28 mouse cellular contexts compared by ENCODE assay signal in the genomic region with DNA sequence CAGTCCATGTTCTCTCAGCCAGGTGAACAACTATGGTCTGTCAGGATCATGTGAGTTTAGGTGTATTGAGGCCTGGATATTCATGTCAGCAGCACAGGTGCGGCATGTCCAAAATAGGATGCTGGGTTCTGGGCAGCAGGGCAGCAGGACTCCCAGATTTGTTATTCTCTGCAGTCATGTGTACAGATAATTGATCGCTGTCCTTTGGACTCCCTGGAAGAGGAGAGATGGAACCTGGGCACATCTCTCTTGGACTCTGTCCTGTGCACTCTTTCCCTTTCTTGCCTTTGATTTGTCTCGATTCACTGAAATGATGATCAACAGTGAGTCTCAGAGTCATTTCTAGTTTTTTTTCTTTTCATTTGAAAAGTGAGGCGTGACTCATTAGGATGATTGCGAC. TPM values are rescaled to one million over a fixed set of nuclear protein-coding genes. Genes with fewer than 3 reads are reported as not detected.
A peak's percentile ranks its signal among the peaks of the same experiment; 100 is the strongest.
DNase-seq lines count a peak whose midpoint lies in the region; ATAC-seq and TF ChIP-seq lines count a peak whose summit lies in the region.
"Had no signal": no experiment of that assay in that cellular context is flagged by ENCODE, and none has a peak within 500 bp of the region (broad histone marks: within the 10 kb centered on the region; RNA-seq: fewer than 3 reads in every experiment).

No protein-coding gene starts in this region.

- H3K4me3 ChIP-seq in kidney, adult 2 months (ENCODE audit: insufficient read depth, low read depth, low read length), result no peak overlapping the region
- peak overlapping the region; percentile 50 for H3K4me3 ChIP-seq in liver, adult 2 months (ENCODE audit: insufficient read depth, low read depth, low read length)
- no peak overlapping the region for H3K4me3 ChIP-seq in liver, embryonic 11.5 days (ENCODE audit: low read depth, low read length)
- no peak overlapping the region for H3K4me3 ChIP-seq in liver, postnatal 0 days (ENCODE audit: low read depth, low read length)

- peak overlapping the region; percentile 55 for H3K9ac ChIP-seq in liver, adult 2 months (ENCODE audit: low read depth, low read length)
- H3K9ac ChIP-seq in liver, embryonic 11.5 days (ENCODE audit: low read depth, low read length), result no peak overlapping the region
- H3K9ac ChIP-seq in liver, postnatal 0 days (replicated peaks), result no peak overlapping the region

- no peaks in the 10 kb centered on the region for H3K27me3 ChIP-seq in kidney, adult 2 months (replicated peaks; ENCODE audit: control insufficient read depth, insufficient read depth, low read length)
- no peaks in the 10 kb centered on the region for H3K27me3 ChIP-seq in liver, adult 2 months (ENCODE audit: control insufficient read depth, insufficient read depth, low read length)
- H3K27me3 ChIP-seq in liver, embryonic 11.5 days (replicated peaks; ENCODE audit: control insufficient read depth, insufficient read depth, low read length), result no peaks in the 10 kb centered on the region
- H3K27me3 ChIP-seq in liver, postnatal 0 days (ENCODE audit: insufficient read depth, low read length), result no peaks in the 10 kb centered on the region
- H3K27me3 ChIP-seq: Patski had no signal

- H3K36me3 ChIP-seq in kidney, adult 2 months (ENCODE audit: control insufficient read depth, insufficient read depth, low read length), result no peaks in the 10 kb centered on the region
- H3K36me3 ChIP-seq in liver, adult 2 months (ENCODE audit: control insufficient read depth, insufficient read depth, low read length), result peaks cover 16% of the 10 kb centered on the region; the same call in 1 of the 2 replicates
- H3K36me3 ChIP-seq in liver, embryonic 11.5 days (ENCODE audit: control insufficient read depth, insufficient read depth, low read length), result no peaks in the 10 kb centered on the region
- no peaks in the 10 kb centered on the region for H3K36me3 ChIP-seq in liver, postnatal 0 days (replicated peaks; ENCODE audit: insufficient read depth, low read length)
- H3K36me3 ChIP-seq: G1E had no signal

- TF ChIP-seq CTCF in kidney, adult 2 months (conservative IDR thresholded peaks at IDR 0.05; ENCODE audit: insufficient read depth, insufficient read length, low read depth, low read length), result no peak
- TF ChIP-seq CTCF in liver, adult 2 months (IDR thresholded peaks at IDR 0.05; ENCODE audit: low read depth, low read length), result no peak
- TF ChIP-seq CTCF in liver, postnatal 0 days (IDR thresholded peaks at IDR 0.05; ENCODE audit: low read depth), result no peak

- peak; percentile 41 for DNase-seq in kidney, adult 2 months
- no peak for DNase-seq in kidney, postnatal 10 days
- DNase-seq in kidney, adult 9 months, result peak; percentile 40
- DNase-seq in kidney, adult 18-20 months, result no peak
- peak; percentile 98 for DNase-seq in liver, adult 2 months (ENCODE audit: extremely low read depth, low read depth, low spot score)
- no peak for DNase-seq in liver, embryonic 11.5 days (ENCODE audit: low spot score)
- no peak for DNase-seq in liver, postnatal 0 days
- DNase-seq in liver, result no peak
- DNase-seq: adrenal gland, adult 2 months; adrenal gland, adult 8-10 months; adrenal gland, postnatal 10 days; adrenal gland, postnatal 14 days; adrenal gland, postnatal 25 days; adrenal gland, postnatal 36 days; B cell, adult 2 months; cerebellum, adult 11 months; cerebellum, adult 11-12 months had no signal

- no peaks in the 10 kb centered on the region for H3K9me3 ChIP-seq in liver, embryonic 11.5 days (ENCODE audit: control insufficient read depth, low read length)
- H3K9me3 ChIP-seq in liver, postnatal 0 days (ENCODE audit: low read length), result no peaks in the 10 kb centered on the region
- H3K9me3 ChIP-seq: G1E had no signal

- no peak for ATAC-seq in liver, embryonic 11.5 days (replicated peaks; ENCODE audit: low FRiP score)
- ATAC-seq in liver, postnatal 0 days, result 0 out of 2 replicates have a peak, but pooled peaks have one; percentile 32
- ATAC-seq: activated CD4-positive, CD25-positive, alpha-beta regulatory T cell, adult 4 months; CD4-positive, CD25-positive, alpha-beta regulatory T cell, adult 4 months; Patski had no signal

- H3K79me2 ChIP-seq in liver, adult 2 months (ENCODE audit: control insufficient read depth, insufficient read depth, low read length), result peaks cover 10% of the 10 kb centered on the region; the same call in 1 of the 2 replicates

- no peaks in the 10 kb centered on the region for H3K4me1 ChIP-seq in kidney, adult 2 months (ENCODE audit: control insufficient read depth, insufficient read depth, low read length)
- H3K4me1 ChIP-seq in liver, adult 2 months (ENCODE audit: control insufficient read depth, insufficient read depth, low read length), result peaks cover 19% of the 10 kb centered on the region
- no peaks in the 10 kb centered on the region for H3K4me1 ChIP-seq in liver, embryonic 11.5 days (replicated peaks; ENCODE audit: control insufficient read depth, insufficient read depth, low read length)
- no peaks in the 10 kb centered on the region; the same call in 1 of the 2 replicates for H3K4me1 ChIP-seq in liver, postnatal 0 days (ENCODE audit: insufficient read depth)

- H3K27ac ChIP-seq in kidney, adult 2 months (ENCODE audit: insufficient read depth, low read depth, low read length), result no peak overlapping the region
- H3K27ac ChIP-seq in liver, adult 2 months (replicated peaks; ENCODE audit: insufficient read depth, low read depth, low read length), result peak overlapping the region; percentile 95
- no peak overlapping the region for H3K27ac ChIP-seq in liver, embryonic 11.5 days (ENCODE audit: low read depth, low read length)
- no peak overlapping the region; the same call in 1 of the 2 replicates for H3K27ac ChIP-seq in liver, postnatal 0 days (ENCODE audit: low read depth)

- no peak for TF ChIP-seq POLR2A in kidney, adult 2 months (IDR thresholded peaks at IDR 0.05; ENCODE audit: low read depth, low read length)
- TF ChIP-seq POLR2A in liver, adult 2 months (IDR thresholded peaks at IDR 0.05; ENCODE audit: extremely low read depth, insufficient read depth, low read length), result no peak

- 0 out of 2 replicates have a peak, but pooled peaks have one; percentile 14 for TF ChIP-seq EP300 in liver, postnatal 0 days (IDR thresholded peaks at IDR 0.05; ENCODE audit: low read depth)

- WGBS in kidney, adult 2 months, result 75% methylated on average over 5 of the region's 5 CpGs
- 14% methylated on average over 5 of the region's 5 CpGs for WGBS in liver, adult 2 months
- 83% methylated on average over 5 of the region's 5 CpGs for WGBS in liver, embryonic 11.5 days
- WGBS in liver, postnatal 0 days (ENCODE audit: insufficient replicate concordance), result 77% methylated on average over 5 of the region's 5 CpGs

- H3K4me2 ChIP-seq in liver, embryonic 11.5 days, result no peak overlapping the region
- no peak overlapping the region for H3K4me2 ChIP-seq in liver, postnatal 0 days (ENCODE audit: low read depth, low read length)

RNA-seq across cellular contexts. Expression of gene Cyp2d34, which starts 23.0 kb away (rescaled TPM):
- 0.04 and 0.06 TPM in 2 replicates for polyA plus RNA-seq in kidney, adult 2 months (2012; rRNA removed)
- not detected in 2 replicates for total RNA-seq in liver, adult 2 months (2014; rRNA removed)
- 0.06 and 0.17 TPM in 2 replicates for polyA plus RNA-seq in liver, adult 2 months (2012; rRNA removed)
- polyA plus RNA-seq in liver, embryonic 11.5 days (2014; fragmentation: Nextera tagmentation; extraction: Ambion mirVana), result not detected in 2 replicates
- not detected in 2 replicates for polyA plus RNA-seq in liver, postnatal 0 days (2015; fragmentation: Nextera tagmentation; extraction: Ambion mirVana)
- total RNA-seq: adrenal gland, adult 18-20 months; adrenal gland, adult 2 months; adrenal gland, adult 8-10 months; adrenal gland, postnatal 10 days; adrenal gland, postnatal 14 days; adrenal gland, postnatal 25 days; adrenal gland, postnatal 36 days; adrenal gland, postnatal 4 days; CH12.LX; ES-E14; MEL had no signal
- polyA plus RNA-seq: activated CD4-positive, CD25-positive, alpha-beta regulatory T cell, adult 4 months; adrenal gland, adult 2 months; brain, embryonic 14.5 days; C2C12; CD4-positive, CD25-positive, alpha-beta regulatory T cell, adult 4 months; G1E; Patski had no signal

Comparison
In these comparisons a context has a peak if more than half of its experiments do, and no peak if none do; other contexts are left out.
1. DNase-seq: peak in kidney, adult 2 months (single experiment), kidney, adult 9 months (single experiment) and liver, adult 2 months (single experiment); none in kidney, postnatal 10 days (single experiment), kidney, adult 18-20 months (single experiment), liver, embryonic 11.5 days (single experiment), liver, postnatal 0 days (single experiment) and liver (single experiment).